13 mouse cellular contexts compared by ENCODE assay signal in the genomic region with DNA sequence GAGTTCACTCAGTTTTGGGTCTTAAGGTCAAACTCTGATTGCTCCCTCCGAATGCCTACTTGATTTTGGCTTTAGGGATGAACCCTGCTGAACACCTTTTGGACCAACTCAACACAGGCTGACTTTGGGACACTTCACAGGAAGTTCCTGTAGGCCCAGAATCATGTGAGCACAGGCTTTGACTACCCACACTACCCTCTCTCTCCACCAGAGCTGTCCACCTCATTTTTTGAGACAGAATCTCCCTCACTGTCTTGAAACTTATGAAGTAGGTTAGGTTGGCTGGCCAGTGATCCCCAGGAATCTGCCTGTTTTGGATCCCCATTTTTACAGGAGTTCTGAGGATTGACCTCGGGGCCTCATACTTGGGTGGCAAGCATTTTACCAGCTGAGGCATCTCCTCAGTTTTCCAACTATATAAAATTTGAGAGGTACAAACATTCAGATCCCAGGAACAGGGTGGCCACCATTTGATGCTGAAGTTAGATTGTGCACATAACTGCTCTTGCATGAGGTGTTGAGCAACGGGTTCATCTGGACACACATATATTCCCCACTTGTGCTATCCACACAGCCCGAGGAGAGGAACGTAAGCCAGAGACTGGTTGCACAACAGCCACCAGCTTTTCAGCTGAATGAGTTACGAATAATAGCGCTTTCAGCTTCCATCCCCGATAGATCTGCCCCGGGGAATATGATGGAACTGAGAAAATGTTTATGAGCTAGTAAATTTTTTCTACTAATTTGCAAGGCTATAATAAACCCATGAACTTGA. TPM values are rescaled to one million over a fixed set of nuclear protein-coding genes. Genes with fewer than 3 reads are reported as not detected.
DNase-seq lines count a peak whose midpoint lies in the region; ATAC-seq and TF ChIP-seq lines count a peak whose summit lies in the region.
"Had no signal": no experiment of that assay in that cellular context is flagged by ENCODE, and none has a peak within 500 bp of the region (broad histone marks: within the 10 kb centered on the region; RNA-seq: fewer than 3 reads in every experiment).

No protein-coding gene starts in this region.

- no peaks in the 10 kb centered on the region for H3K9me3 ChIP-seq in intestine, embryonic 15.5 days
- H3K9me3 ChIP-seq in midbrain, embryonic 10.5 days (replicated peaks) = no peaks in the 10 kb centered on the region
- H3K9me3 ChIP-seq: forebrain, embryonic 15.5 days; limb, embryonic 15.5 days; neural tube, embryonic 12.5 days had no signal

- no peak for DNase-seq in layer of hippocampus, adult 2 months (ENCODE audit: low spot score in 2 of 2)
- DNase-seq in layer of hippocampus, postnatal 25 days (ENCODE audit: extremely low spot score in 1 of 2, low spot score in 1 of 2) = no peak
- DNase-seq in R1 (ENCODE audit: low read depth, low spot score) = peak; percentile 33
- DNase-seq in neural tube, embryonic 10.5 days (ENCODE audit: extremely low spot score, low spot score) = peak; percentile 15
- DNase-seq in urinary bladder, postnatal 14 days (ENCODE audit: low spot score) = no peak
- DNase-seq in midbrain, embryonic 10.5 days (ENCODE audit: low spot score) = no peak
- no peak for DNase-seq in right cerebral cortex, postnatal 14 days

- H3K27me3 ChIP-seq in intestine, embryonic 15.5 days (replicated peaks) = no peaks in the 10 kb centered on the region
- H3K27me3 ChIP-seq in midbrain, embryonic 10.5 days (ENCODE audit: low read depth, poor library complexity, severe bottlenecking) = no peaks in the 10 kb centered on the region; the same call in 1 of the 2 replicates
- H3K27me3 ChIP-seq: limb, embryonic 15.5 days; neural tube, embryonic 12.5 days had no signal

- H3K4me3 ChIP-seq in layer of hippocampus, adult 2 months = no peak overlapping the region
- H3K4me3 ChIP-seq in intestine, embryonic 15.5 days (replicated peaks) = no peak overlapping the region
- no peak overlapping the region for H3K4me3 ChIP-seq in midbrain, embryonic 10.5 days
- H3K4me3 ChIP-seq: forebrain, embryonic 15.5 days; limb, embryonic 15.5 days; neural tube, embryonic 12.5 days had no signal

- 64% methylated on average over 9 of the region's 9 CpGs for WGBS in intestine, embryonic 15.5 days
- 86% methylated on average over 9 of the region's 9 CpGs for WGBS in midbrain, embryonic 10.5 days

- ATAC-seq in intestine, embryonic 15.5 days = no peak
- ATAC-seq: forebrain, embryonic 15.5 days had no signal

- H3K4me2 ChIP-seq in intestine, embryonic 15.5 days (replicated peaks) = no peak overlapping the region
- H3K4me2 ChIP-seq: forebrain, embryonic 15.5 days; limb, embryonic 15.5 days; neural tube, embryonic 12.5 days had no signal

- H3K4me1 ChIP-seq in intestine, embryonic 15.5 days (replicated peaks) = no peaks in the 10 kb centered on the region
- H3K4me1 ChIP-seq in midbrain, embryonic 10.5 days = peaks cover 46% of the 10 kb centered on the region

- H3K36me3 ChIP-seq in intestine, embryonic 15.5 days = no peaks in the 10 kb centered on the region
- H3K36me3 ChIP-seq in midbrain, embryonic 10.5 days = no peaks in the 10 kb centered on the region
- H3K36me3 ChIP-seq: forebrain, embryonic 15.5 days; limb, embryonic 15.5 days; neural tube, embryonic 12.5 days had no signal

- TF ChIP-seq CTCF in layer of hippocampus, adult 2 months (conservative IDR thresholded peaks at IDR 0.05) = peak; percentile 44

- H3K27ac ChIP-seq in layer of hippocampus, adult 2 months = peak overlapping the region; percentile 93
- H3K27ac ChIP-seq in intestine, embryonic 15.5 days = peak overlapping the region; percentile 52
- H3K27ac ChIP-seq in midbrain, embryonic 10.5 days (replicated peaks) = no peak overlapping the region
- H3K27ac ChIP-seq: forebrain, embryonic 15.5 days; limb, embryonic 15.5 days; neural tube, embryonic 12.5 days had no signal

- H3K9ac ChIP-seq in intestine, embryonic 15.5 days = no peak overlapping the region
- H3K9ac ChIP-seq: forebrain, embryonic 15.5 days; limb, embryonic 15.5 days; neural tube, embryonic 12.5 days had no signal

RNA-seq across cellular contexts. Expression of gene Slc22a16, which starts 45.9 kb away (rescaled TPM):
- total RNA-seq in layer of hippocampus, adult 2 months (2021) = not detected
- not detected for total RNA-seq in layer of hippocampus, postnatal 25 days (2021)
- polyA plus RNA-seq in intestine, embryonic 15.5 days (2015; fragmentation: Nextera tagmentation; extraction: Ambion mirVana) = not detected in 2 replicates
- polyA plus RNA-seq in midbrain, embryonic 10.5 days (2016; fragmentation: Nextera tagmentation; extraction: Ambion mirVana) = not detected in 2 replicates
- total RNA-seq: heart, postnatal 4 days had no signal
- polyA plus RNA-seq: brain, embryonic 14.5 days; forebrain, embryonic 15.5 days; limb, embryonic 15.5 days; neural tube, embryonic 12.5 days had no signal

Comparison
In these comparisons a context has a peak if more than half of its experiments do, and no peak if none do; other contexts are left out.
1. DNase-seq: peak in R1 (single experiment) and neural tube, embryonic 10.5 days (single experiment); none in layer of hippocampus, adult 2 months (0 of 2), layer of hippocampus, postnatal 25 days (0 of 2), urinary bladder, postnatal 14 days (single experiment), midbrain, embryonic 10.5 days (single experiment) and right cerebral cortex, postnatal 14 days (single experiment).